In genomic region chr2:32533163-32533562, GRCm38 (mm10) we compare ENCODE assay signal across 25 mouse cellular contexts. TPM values are rescaled to one million over a fixed set of nuclear protein-coding genes. Genes with fewer than 3 reads are reported as not detected.
DNase-seq lines count a peak whose midpoint lies in the region; ATAC-seq lines count a peak whose summit lies in the region.
"Had no signal": no experiment of that assay in that cellular context is flagged by ENCODE, and none has a peak within 500 bp of the region (broad histone marks: within the 10 kb centered on the region; RNA-seq: fewer than 3 reads in every experiment).

No protein-coding gene starts in this region.

- 0 out of 2 replicates have a peak overlapping the region, but pooled peaks have one; percentile 94 for H3K27ac ChIP-seq in hindbrain, embryonic 10.5 days
- no peak overlapping the region for H3K27ac ChIP-seq in hindbrain, embryonic 16.5 days (ENCODE audit: low read depth, low read length)
- H3K27ac ChIP-seq in midbrain, embryonic 10.5 days (replicated peaks): peak overlapping the region; percentile 94; the same call in 1 of the 2 replicates
- H3K27ac ChIP-seq in midbrain, embryonic 11.5 days (ENCODE audit: low read depth, low read length): no peak overlapping the region
- H3K27ac ChIP-seq in embryonic facial prominence, embryonic 11.5 days (replicated peaks; ENCODE audit: low read depth, low read length): 0 out of 2 replicates have a peak overlapping the region, but pooled peaks have one; percentile 44
- H3K27ac ChIP-seq: heart, adult 2 months; liver, embryonic 12.5 days had no signal

- no peaks in the 10 kb centered on the region for H3K27me3 ChIP-seq in hindbrain, embryonic 10.5 days (ENCODE audit: insufficient read depth, poor library complexity, severe bottlenecking)
- no peaks in the 10 kb centered on the region for H3K27me3 ChIP-seq in hindbrain, embryonic 16.5 days (replicated peaks; ENCODE audit: control insufficient read depth, insufficient read depth, low read length)
- H3K27me3 ChIP-seq in midbrain, embryonic 10.5 days (ENCODE audit: low read depth, poor library complexity, severe bottlenecking): no peaks in the 10 kb centered on the region
- no peaks in the 10 kb centered on the region for H3K27me3 ChIP-seq in midbrain, embryonic 11.5 days (ENCODE audit: control insufficient read depth, insufficient read depth, low read length)
- no peaks in the 10 kb centered on the region for H3K27me3 ChIP-seq in embryonic facial prominence, embryonic 11.5 days (ENCODE audit: control insufficient read depth, insufficient read depth, low read length)
- H3K27me3 ChIP-seq: limb, embryonic 13.5 days had no signal

- DNase-seq in adrenal gland, postnatal 10 days: peak; percentile 26
- DNase-seq in adrenal gland, postnatal 4 days (ENCODE audit: low spot score in 2 of 2): no peak
- no peak for DNase-seq in hindbrain, embryonic 10.5 days (ENCODE audit: low spot score)
- no peak for DNase-seq in midbrain, embryonic 10.5 days (ENCODE audit: low spot score)
- no peak for DNase-seq in midbrain, embryonic 11.5 days (ENCODE audit: low spot score, missing footprints)
- no peak for DNase-seq in embryonic facial prominence, embryonic 11.5 days (ENCODE audit: low spot score)
- no peak for DNase-seq in right cerebral cortex, postnatal 14 days
- DNase-seq: adrenal gland, postnatal 36 days; cerebellum, adult 18-20 months; forebrain, postnatal 0 days; gastrocnemius, postnatal 25 days; heart, adult 2 months; heart, postnatal 4 days; kidney, adult 2 months; kidney, postnatal 36 days; layer of hippocampus, postnatal 36 days; lung, adult 2 months; right cerebral cortex, postnatal 25 days; thymus, postnatal 14 days had no signal

- no peak overlapping the region for H3K4me2 ChIP-seq in hindbrain, embryonic 16.5 days (ENCODE audit: low read length)
- no peak overlapping the region for H3K4me2 ChIP-seq in midbrain, embryonic 11.5 days
- H3K4me2 ChIP-seq in embryonic facial prominence, embryonic 11.5 days (ENCODE audit: low read depth, low read length): no peak overlapping the region
- H3K4me2 ChIP-seq: liver, embryonic 12.5 days had no signal

- no peaks in the 10 kb centered on the region for H3K9me3 ChIP-seq in hindbrain, embryonic 10.5 days
- no peaks in the 10 kb centered on the region for H3K9me3 ChIP-seq in hindbrain, embryonic 16.5 days (ENCODE audit: control insufficient read depth, low read length)
- H3K9me3 ChIP-seq in midbrain, embryonic 10.5 days (replicated peaks): no peaks in the 10 kb centered on the region
- no peaks in the 10 kb centered on the region for H3K9me3 ChIP-seq in midbrain, embryonic 11.5 days (ENCODE audit: control insufficient read depth, low read length)
- H3K9me3 ChIP-seq in embryonic facial prominence, embryonic 11.5 days (replicated peaks; ENCODE audit: control insufficient read depth, low read length): no peaks in the 10 kb centered on the region
- H3K9me3 ChIP-seq: limb, embryonic 13.5 days; liver, embryonic 12.5 days had no signal

- peaks cover 53% of the 10 kb centered on the region for H3K4me1 ChIP-seq in hindbrain, embryonic 10.5 days (replicated peaks)
- H3K4me1 ChIP-seq in hindbrain, embryonic 16.5 days (ENCODE audit: control insufficient read depth, insufficient read depth, low read depth, low read length): peaks cover 29% of the 10 kb centered on the region
- H3K4me1 ChIP-seq in midbrain, embryonic 10.5 days: peaks cover 47% of the 10 kb centered on the region
- peaks cover 34% of the 10 kb centered on the region for H3K4me1 ChIP-seq in midbrain, embryonic 11.5 days (ENCODE audit: control insufficient read depth, insufficient read depth, low read length)
- peaks cover 9% of the 10 kb centered on the region for H3K4me1 ChIP-seq in embryonic facial prominence, embryonic 11.5 days (ENCODE audit: control insufficient read depth, insufficient read depth, low read length)

- 89% methylated on average over 2 of the region's 2 CpGs for WGBS in hindbrain, embryonic 10.5 days
- WGBS in hindbrain, embryonic 16.5 days: 85% methylated on average over 2 of the region's 2 CpGs
- 95% methylated on average over 2 of the region's 2 CpGs for WGBS in midbrain, embryonic 10.5 days
- WGBS in midbrain, embryonic 11.5 days: 92% methylated on average over 2 of the region's 2 CpGs
- WGBS in embryonic facial prominence, embryonic 11.5 days: 76% methylated on average over 2 of the region's 2 CpGs

- H3K9ac ChIP-seq in hindbrain, embryonic 16.5 days (ENCODE audit: low read depth, low read length): no peak overlapping the region
- no peak overlapping the region for H3K9ac ChIP-seq in midbrain, embryonic 11.5 days (ENCODE audit: low read length)
- H3K9ac ChIP-seq in embryonic facial prominence, embryonic 11.5 days (replicated peaks; ENCODE audit: low read length): no peak overlapping the region
- H3K9ac ChIP-seq: forebrain, postnatal 0 days; liver, embryonic 12.5 days had no signal

- no peak overlapping the region for H3K4me3 ChIP-seq in hindbrain, embryonic 10.5 days
- no peak overlapping the region for H3K4me3 ChIP-seq in hindbrain, embryonic 16.5 days (ENCODE audit: low read length)
- H3K4me3 ChIP-seq in midbrain, embryonic 10.5 days: no peak overlapping the region
- H3K4me3 ChIP-seq in midbrain, embryonic 11.5 days (ENCODE audit: low read depth, low read length): no peak overlapping the region
- no peak overlapping the region for H3K4me3 ChIP-seq in embryonic facial prominence, embryonic 11.5 days (ENCODE audit: low read depth, low read length)
- H3K4me3 ChIP-seq: heart, adult 2 months; liver, embryonic 12.5 days had no signal

- no peaks in the 10 kb centered on the region for H3K36me3 ChIP-seq in hindbrain, embryonic 10.5 days
- H3K36me3 ChIP-seq in hindbrain, embryonic 16.5 days (ENCODE audit: control insufficient read depth, insufficient read depth, low read length): no peaks in the 10 kb centered on the region
- no peaks in the 10 kb centered on the region for H3K36me3 ChIP-seq in midbrain, embryonic 10.5 days
- H3K36me3 ChIP-seq in midbrain, embryonic 11.5 days (ENCODE audit: control insufficient read depth, insufficient read depth, low read length): no peaks in the 10 kb centered on the region
- H3K36me3 ChIP-seq in embryonic facial prominence, embryonic 11.5 days (replicated peaks; ENCODE audit: control insufficient read depth, insufficient read depth, low read depth, low read length): no peaks in the 10 kb centered on the region
- H3K36me3 ChIP-seq: limb, embryonic 13.5 days; liver, embryonic 12.5 days had no signal

- ATAC-seq in hindbrain, embryonic 16.5 days: no peak
- ATAC-seq in midbrain, embryonic 11.5 days (ENCODE audit: low FRiP score): no peak
- ATAC-seq in embryonic facial prominence, embryonic 11.5 days (replicated peaks; ENCODE audit: insufficient number of reproducible peaks, low FRiP score, low TSS enrichment, low read depth): no peak
- ATAC-seq: forebrain, postnatal 0 days; liver, embryonic 12.5 days had no signal

RNA-seq across cellular contexts. Expression of gene Fam102a, which starts 2.0 kb away (rescaled TPM):
- 10 to 100 TPM; 24.6 to 26.8 TPM for total RNA-seq in adrenal gland, postnatal 10 days (2021)
- total RNA-seq in adrenal gland, postnatal 4 days (2021): 10 to 100 TPM; 36.6 to 38.0 TPM
- polyA plus RNA-seq in hindbrain, embryonic 10.5 days (2016; fragmentation: Nextera tagmentation; extraction: Ambion mirVana): 10.9 and 11.0 TPM in 2 replicates
- 7.3 and 7.9 TPM in 2 replicates for polyA plus RNA-seq in hindbrain, embryonic 16.5 days (2015; fragmentation: Nextera tagmentation; extraction: Ambion mirVana)
- 6.8 and 7.9 TPM in 2 replicates for polyA plus RNA-seq in midbrain, embryonic 10.5 days (2016; fragmentation: Nextera tagmentation; extraction: Ambion mirVana)
- polyA plus RNA-seq in midbrain, embryonic 11.5 days (2014; fragmentation: Nextera tagmentation; extraction: Ambion mirVana): 6.3 and 6.8 TPM in 2 replicates
- polyA plus RNA-seq in embryonic facial prominence, embryonic 11.5 days (2014; fragmentation: Nextera tagmentation; extraction: Ambion mirVana): 10.2 and 11.7 TPM in 2 replicates

RNA-seq across cellular contexts. Expression of gene Dpm2, which starts 37.5 kb away (rescaled TPM):
- total RNA-seq in adrenal gland, postnatal 10 days (2021): 10 to 100 TPM; 44.4 to 49.9 TPM
- 10 to 100 TPM; 61.9 to 64.5 TPM for total RNA-seq in adrenal gland, postnatal 4 days (2021)
- 116 and 131 TPM in 2 replicates for polyA plus RNA-seq in hindbrain, embryonic 10.5 days (2016; fragmentation: Nextera tagmentation; extraction: Ambion mirVana)
- polyA plus RNA-seq in hindbrain, embryonic 16.5 days (2015; fragmentation: Nextera tagmentation; extraction: Ambion mirVana): 142 and 150 TPM in 2 replicates
- 113 and 116 TPM in 2 replicates for polyA plus RNA-seq in midbrain, embryonic 10.5 days (2016; fragmentation: Nextera tagmentation; extraction: Ambion mirVana)
- polyA plus RNA-seq in midbrain, embryonic 11.5 days (2014; fragmentation: Nextera tagmentation; extraction: Ambion mirVana): 103 and 110 TPM in 2 replicates
- polyA plus RNA-seq in embryonic facial prominence, embryonic 11.5 days (2014; fragmentation: Nextera tagmentation; extraction: Ambion mirVana): 97.1 and 100 TPM in 2 replicates

RNA-seq across cellular contexts. Expression of gene Pip5kl1, which starts 41.4 kb away (rescaled TPM):
- total RNA-seq in adrenal gland, postnatal 10 days (2021): not detected
- under 1 TPM; 0.31 to 0.73 TPM for total RNA-seq in adrenal gland, postnatal 4 days (2021)
- 1.6 and 2.5 TPM in 2 replicates for polyA plus RNA-seq in hindbrain, embryonic 10.5 days (2016; fragmentation: Nextera tagmentation; extraction: Ambion mirVana)
- polyA plus RNA-seq in hindbrain, embryonic 16.5 days (2015; fragmentation: Nextera tagmentation; extraction: Ambion mirVana): 16.9 and 20.4 TPM in 2 replicates
- polyA plus RNA-seq in midbrain, embryonic 10.5 days (2016; fragmentation: Nextera tagmentation; extraction: Ambion mirVana): 1.9 and 2.8 TPM in 2 replicates
- 2.0 and 2.1 TPM in 2 replicates for polyA plus RNA-seq in midbrain, embryonic 11.5 days (2014; fragmentation: Nextera tagmentation; extraction: Ambion mirVana)
- 2.3 and 3.3 TPM in 2 replicates for polyA plus RNA-seq in embryonic facial prominence, embryonic 11.5 days (2014; fragmentation: Nextera tagmentation; extraction: Ambion mirVana)
- total RNA-seq: adrenal gland, postnatal 36 days; gastrocnemius, postnatal 25 days; heart, adult 2 months had no signal
- polyA plus RNA-seq: kidney, adult 2 months; liver, embryonic 12.5 days had no signal

RNA-seq across cellular contexts. Expression of gene 9430097D07Rik, which starts 42.3 kb away (rescaled TPM):
- not detected for total RNA-seq in adrenal gland, postnatal 10 days (2021)
- not detected for total RNA-seq in adrenal gland, postnatal 4 days (2021)
- 0.11 and 0.39 TPM in 2 replicates for polyA plus RNA-seq in hindbrain, embryonic 10.5 days (2016; fragmentation: Nextera tagmentation; extraction: Ambion mirVana)
- 0.72 and 1.6 TPM in 2 replicates for polyA plus RNA-seq in hindbrain, embryonic 16.5 days (2015; fragmentation: Nextera tagmentation; extraction: Ambion mirVana)
- polyA plus RNA-seq in midbrain, embryonic 10.5 days (2016; fragmentation: Nextera tagmentation; extraction: Ambion mirVana): 0.17 and 0.22 TPM in 2 replicates
- polyA plus RNA-seq in midbrain, embryonic 11.5 days (2014; fragmentation: Nextera tagmentation; extraction: Ambion mirVana): 0.25 and 0.49 TPM in 2 replicates
- 0.32 and 0.36 TPM in 2 replicates for polyA plus RNA-seq in embryonic facial prominence, embryonic 11.5 days (2014; fragmentation: Nextera tagmentation; extraction: Ambion mirVana)
- total RNA-seq: adrenal gland, postnatal 36 days; gastrocnemius, postnatal 25 days; heart, adult 2 months; heart, postnatal 4 days; megakaryocyte, adult 5-6 weeks had no signal
- polyA plus RNA-seq: heart, adult 2 months; heart, embryonic 16.5 days; kidney, adult 2 months; liver, embryonic 12.5 days; lung, adult 2 months; spleen, adult 2 months had no signal

RNA-seq across cellular contexts. Expression of gene St6galnac4, which starts 53.7 kb away (rescaled TPM):
- total RNA-seq in adrenal gland, postnatal 10 days (2021): 10 to 100 TPM; 14.3 to 14.7 TPM
- 10 to 100 TPM; 16.4 to 19.4 TPM for total RNA-seq in adrenal gland, postnatal 4 days (2021)
- 19.8 and 21.0 TPM in 2 replicates for polyA plus RNA-seq in hindbrain, embryonic 10.5 days (2016; fragmentation: Nextera tagmentation; extraction: Ambion mirVana)
- polyA plus RNA-seq in hindbrain, embryonic 16.5 days (2015; fragmentation: Nextera tagmentation; extraction: Ambion mirVana): 49.6 and 54.3 TPM in 2 replicates
- polyA plus RNA-seq in midbrain, embryonic 10.5 days (2016; fragmentation: Nextera tagmentation; extraction: Ambion mirVana): 15.9 and 17.1 TPM in 2 replicates
- 13.2 and 13.6 TPM in 2 replicates for polyA plus RNA-seq in midbrain, embryonic 11.5 days (2014; fragmentation: Nextera tagmentation; extraction: Ambion mirVana)
- 20.3 and 22.8 TPM in 2 replicates for polyA plus RNA-seq in embryonic facial prominence, embryonic 11.5 days (2014; fragmentation: Nextera tagmentation; extraction: Ambion mirVana)

Comparison
In these comparisons a context has a peak if more than half of its experiments do, and no peak if none do; other contexts are left out.
1. H3K27ac ChIP-seq: peak in hindbrain, embryonic 10.5 days (single experiment), midbrain, embryonic 10.5 days (single experiment) and embryonic facial prominence, embryonic 11.5 days (single experiment); none in hindbrain, embryonic 16.5 days (single experiment) and midbrain, embryonic 11.5 days (single experiment).